15 mouse cellular contexts compared by ENCODE assay signal in the genomic region with DNA sequence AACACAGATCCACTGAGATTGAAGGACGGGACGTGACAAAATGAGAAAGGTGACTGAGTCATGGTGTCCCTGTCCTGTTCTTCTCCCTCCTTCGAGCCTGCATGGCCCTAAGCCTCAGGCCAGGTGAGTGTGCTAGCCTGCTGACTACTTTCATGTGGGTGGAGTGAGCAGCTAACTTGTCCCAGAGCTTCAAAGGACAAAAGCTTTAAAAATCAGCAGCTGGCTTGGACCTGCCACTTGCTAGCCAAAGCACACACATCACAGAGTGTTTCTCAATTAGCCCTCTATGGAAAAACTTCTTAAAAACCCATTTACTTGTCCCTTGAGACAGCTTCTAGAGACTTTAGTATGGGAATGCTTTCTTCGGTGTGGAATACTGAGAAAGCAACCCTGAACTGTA. TPM values are rescaled to one million over a fixed set of nuclear protein-coding genes. Genes with fewer than 3 reads are reported as not detected.
"Had no signal": no experiment of that assay in that cellular context is flagged by ENCODE, and none has a peak within 500 bp of the region (broad histone marks: within the 10 kb centered on the region; RNA-seq: fewer than 3 reads in every experiment).

No protein-coding gene starts in this region.

- DNase-seq: kidney, postnatal 10 days; kidney, postnatal 36 days; layer of hippocampus, postnatal 36 days; liver, embryonic 13.5 days; lung, adult 2 months; lung, postnatal 14 days; lung, postnatal 4 days; thymus, adult 18-20 months; thymus, postnatal 36 days had no signal

- H3K9me3 ChIP-seq: kidney, embryonic 15.5 days; limb, embryonic 12.5 days; liver, embryonic 13.5 days had no signal

- H3K4me1 ChIP-seq: kidney, embryonic 15.5 days; liver, embryonic 13.5 days had no signal

- H3K4me3 ChIP-seq: kidney, embryonic 15.5 days; left cerebral cortex, adult 2 months; limb, embryonic 12.5 days; liver, embryonic 13.5 days had no signal

- H3K4me2 ChIP-seq: kidney, embryonic 15.5 days; limb, embryonic 12.5 days; liver, embryonic 13.5 days; midbrain, embryonic 11.5 days had no signal

- H3K36me3 ChIP-seq: kidney, embryonic 15.5 days; limb, embryonic 12.5 days; liver, embryonic 13.5 days had no signal

- H3K27ac ChIP-seq: kidney, embryonic 15.5 days; left cerebral cortex, adult 2 months; limb, embryonic 12.5 days; liver, embryonic 13.5 days had no signal

- H3K9ac ChIP-seq: kidney, embryonic 15.5 days; limb, embryonic 12.5 days; liver, embryonic 13.5 days had no signal

- H3K27me3 ChIP-seq: kidney, embryonic 15.5 days; limb, embryonic 12.5 days; liver, embryonic 13.5 days had no signal

RNA-seq across cellular contexts. Expression of a gene that starts 5.2 kb away (rescaled TPM):
- total RNA-seq: liver, adult 2 months; megakaryocyte-erythroid progenitor cell, adult 5-6 weeks had no signal
- polyA plus RNA-seq: liver, adult 2 months had no signal
